Mouse (Mus musculus) neural tube, embryonic 15.5 days (tissue): Measurements from ENCODE around the gene 2900011O08Rik. TPM values are rescaled to one million over a fixed set of nuclear protein-coding genes. Genes with fewer than 3 reads are reported as not detected.

Source experiments
- ATAC-seq: fragments of 200-750 bp; cut with Nextera tagmentation; 2 replicates; pipeline ENCODE4 v1.8.0; 2017; ENCODE audit warnings: mild to moderate bottlenecking, moderate TSS enrichment, moderate library complexity; ENCODE audit not compliant: low FRiP score
- H3K27ac ChIP-seq: fragments of 300-500 bp; sonication (generic); replicated peaks from 2 replicates; pipeline ENCODE4 v1.5.1; 2015; ENCODE audit warnings: mild to moderate bottlenecking, inconsistent platforms
- H3K27me3 ChIP-seq: fragments of 300-500 bp; sonication (generic); replicated peaks from 2 replicates; pipeline ENCODE4 v1.6.1; 2015; ENCODE audit warnings: inconsistent platforms
- H3K36me3 ChIP-seq: fragments of 300-500 bp; sonication (generic); 2 replicates; pipeline ENCODE4 v1.6.1; 2015; ENCODE audit warnings: inconsistent platforms
- H3K4me1 ChIP-seq: fragments of 300-500 bp; sonication (generic); 2 replicates; pipeline ENCODE4 v1.6.1; 2015; ENCODE audit warnings: inconsistent platforms
- H3K4me2 ChIP-seq: fragments of 300-500 bp; sonication (generic); 2 replicates; pipeline ENCODE4 v1.6.1; 2015; ENCODE audit warnings: inconsistent platforms, mild to moderate bottlenecking, moderate library complexity
- H3K4me3 ChIP-seq: fragments of 300-500 bp; sonication (generic); replicated peaks from 2 replicates; pipeline ENCODE4 v1.5.1; 2015; ENCODE audit warnings: mild to moderate bottlenecking, inconsistent platforms
- H3K9ac ChIP-seq: fragments of 300-500 bp; sonication (generic); replicated peaks from 2 replicates; pipeline ENCODE4 v1.6.1; 2015; ENCODE audit warnings: mild to moderate bottlenecking, inconsistent platforms
- H3K9me3 ChIP-seq: fragments of 300-500 bp; sonication (generic); replicated peaks from 2 replicates; pipeline ENCODE4 v1.6.1; 2016; ENCODE audit warnings: inconsistent platforms
- whole genome bisulfite sequencing: fragments of 180-500 bp; shearing (Covaris S2); methylation state at CpG from one replicate; pipeline ENCODE4 v1.1.7; 2015; ENCODE audit warnings: mixed read lengths; 5-methylcytosine and 5-hydroxymethylcytosine counted together
- polyA plus RNA-seq: library from polyadenylated mRNA; unstranded; fragments of >200 nt; fragmentation: Nextera tagmentation; extraction: Ambion mirVana; gene quantifications from 2 replicates; pipeline ENCODE4 v1.2.1, GENCODE M21; 2015

The 2900011O08Rik gene
- polyA plus RNA-seq, 1 experiment from 2014 or later: 186 TPM

- Histone ChIP-seq H3K36me3 (peaks cover 82% of the 10 kb centered on the region), H3K4me1 (no peaks in the 10 kb centered on the region), H3K4me2 (no peak overlapping the region), H3K27ac (no peak overlapping the region), H3K9me3 (no peaks in the 10 kb centered on the region), H3K4me3 (no peak overlapping the region), H3K27me3 (no peaks in the 10 kb centered on the region), H3K9ac (no peak overlapping the region)
- ATAC-seq: no peak
Measured at GRCm38 (mm10) chr16:14122586-14122985, 136.2 kb downstream of the 2900011O08Rik start.

GRCm38 (mm10) chr16:14123901-14124300 lies 137.5 kb downstream of the 2900011O08Rik start:
- no peak overlapping the region for H3K4me2 ChIP-seq
- no peak overlapping the region for H3K27ac ChIP-seq
- no peak overlapping the region for H3K4me3 ChIP-seq
- H3K4me1 ChIP-seq: no peaks in the 10 kb centered on the region
- no peaks in the 10 kb centered on the region for H3K9me3 ChIP-seq
- 81% methylated on average over 2 of the region's 2 CpGs for WGBS
- no peaks in the 10 kb centered on the region for H3K27me3 ChIP-seq
- H3K9ac ChIP-seq: no peak overlapping the region
- H3K36me3 ChIP-seq: peaks cover 86% of the 10 kb centered on the region
- no peak for ATAC-seq

GRCm38 (mm10) chr16:14124709-14125108 lies 138.3 kb downstream of the 2900011O08Rik start:
- ATAC-seq: no peak
- Histone ChIP-seq H3K4me2 (no peak overlapping the region), H3K27me3 (no peaks in the 10 kb centered on the region), H3K9ac (no peak overlapping the region), H3K4me1 (no peaks in the 10 kb centered on the region), H3K4me3 (no peak overlapping the region), H3K27ac (no peak overlapping the region), H3K9me3 (no peaks in the 10 kb centered on the region), H3K36me3 (peaks cover 92% of the 10 kb centered on the region)
- WGBS: 96% methylated on average over 7 of the region's 7 CpGs

- WGBS: 97% methylated on average over 1 of the region's 1 CpGs
- H3K27me3 ChIP-seq: no peaks in the 10 kb centered on the region
- no peak overlapping the region for H3K9ac ChIP-seq
- no peak overlapping the region for H3K4me3 ChIP-seq
- H3K9me3 ChIP-seq: no peaks in the 10 kb centered on the region
- no peak overlapping the region for H3K4me2 ChIP-seq
- peaks cover 94% of the 10 kb centered on the region for H3K36me3 ChIP-seq
- no peak for ATAC-seq
- H3K27ac ChIP-seq: no peak overlapping the region
- H3K4me1 ChIP-seq: no peaks in the 10 kb centered on the region
Measured at GRCm38 (mm10) chr16:14125253-14125652, 138.8 kb downstream of the 2900011O08Rik start.

- no peaks in the 10 kb centered on the region for H3K27me3 ChIP-seq
- no peaks in the 10 kb centered on the region for H3K4me1 ChIP-seq
- H3K4me2 ChIP-seq: no peak overlapping the region
- no peak for ATAC-seq
- H3K36me3 ChIP-seq: peaks cover 90% of the 10 kb centered on the region
- H3K9ac ChIP-seq: no peak overlapping the region
- no peak overlapping the region for H3K4me3 ChIP-seq
- no peak overlapping the region for H3K27ac ChIP-seq
- no peaks in the 10 kb centered on the region for H3K9me3 ChIP-seq
Measured at GRCm38 (mm10) chr16:14128977-14129376, 142.6 kb downstream of the 2900011O08Rik start.

- Histone ChIP-seq H3K27ac (no peak overlapping the region), H3K4me2 (no peak overlapping the region), H3K36me3 (peaks cover 89% of the 10 kb centered on the region), H3K4me1 (no peaks in the 10 kb centered on the region), H3K9ac (no peak overlapping the region), H3K9me3 (no peaks in the 10 kb centered on the region), H3K4me3 (no peak overlapping the region), H3K27me3 (no peaks in the 10 kb centered on the region)
- WGBS: 92% methylated on average over 7 of the region's 7 CpGs
- no peak for ATAC-seq
Measured at GRCm38 (mm10) chr16:14130796-14131195, 144.4 kb downstream of the 2900011O08Rik start.

GRCm38 (mm10) chr16:14131376-14131775 lies 145.0 kb downstream of the 2900011O08Rik start:
- no peaks in the 10 kb centered on the region for H3K9me3 ChIP-seq
- H3K4me3 ChIP-seq: no peak overlapping the region
- no peaks in the 10 kb centered on the region for H3K4me1 ChIP-seq
- no peaks in the 10 kb centered on the region for H3K27me3 ChIP-seq
- H3K36me3 ChIP-seq: peaks cover 90% of the 10 kb centered on the region
- no peak overlapping the region for H3K27ac ChIP-seq
- WGBS: 88% methylated on average over 3 of the region's 3 CpGs
- no peak overlapping the region for H3K4me2 ChIP-seq
- no peak for ATAC-seq
- H3K9ac ChIP-seq: no peak overlapping the region

- Histone ChIP-seq H3K4me2 (no peak overlapping the region), H3K4me1 (no peaks in the 10 kb centered on the region), H3K27me3 (no peaks in the 10 kb centered on the region), H3K36me3 (peaks cover 91% of the 10 kb centered on the region), H3K9me3 (no peaks in the 10 kb centered on the region), H3K9ac (no peak overlapping the region), H3K4me3 (no peak overlapping the region), H3K27ac (no peak overlapping the region)
- no peak for ATAC-seq
- WGBS: 84% methylated on average over 5 of the region's 5 CpGs
Measured at GRCm38 (mm10) chr16:14131838-14132237, 145.4 kb downstream of the 2900011O08Rik start.

GRCm38 (mm10) chr16:14135014-14135413 lies 148.6 kb downstream of the 2900011O08Rik start:
- no peak overlapping the region for H3K27ac ChIP-seq
- no peaks in the 10 kb centered on the region for H3K9me3 ChIP-seq
- H3K4me3 ChIP-seq: no peak overlapping the region
- no peaks in the 10 kb centered on the region for H3K4me1 ChIP-seq
- H3K4me2 ChIP-seq: no peak overlapping the region
- 86% methylated on average over 2 of the region's 2 CpGs for WGBS
- H3K9ac ChIP-seq: no peak overlapping the region
- ATAC-seq: no peak
- H3K27me3 ChIP-seq: no peaks in the 10 kb centered on the region
- peaks cover 85% of the 10 kb centered on the region for H3K36me3 ChIP-seq

GRCm38 (mm10) chr16:14137976-14138561 lies 151.7 kb downstream of the 2900011O08Rik start:
- Histone ChIP-seq H3K4me2 (no peak overlapping the region), H3K9ac (no peak overlapping the region), H3K9me3 (no peaks in the 10 kb centered on the region), H3K4me1 (no peaks in the 10 kb centered on the region), H3K4me3 (no peak overlapping the region), H3K27ac (no peak overlapping the region), H3K36me3 (peaks cover 82% of the 10 kb centered on the region), H3K27me3 (no peaks in the 10 kb centered on the region)
- WGBS: 68% methylated on average over 1 of the region's 1 CpGs
- no peak for ATAC-seq

- H3K27me3 ChIP-seq: no peaks in the 10 kb centered on the region
- no peak overlapping the region for H3K9ac ChIP-seq
- no peak overlapping the region for H3K27ac ChIP-seq
- H3K36me3 ChIP-seq: peaks cover 85% of the 10 kb centered on the region
- H3K4me2 ChIP-seq: no peak overlapping the region
- no peaks in the 10 kb centered on the region for H3K4me1 ChIP-seq
- no peak for ATAC-seq
- no peaks in the 10 kb centered on the region for H3K9me3 ChIP-seq
- H3K4me3 ChIP-seq: no peak overlapping the region
Measured at GRCm38 (mm10) chr16:14139106-14139505, 152.7 kb downstream of the 2900011O08Rik start.

GRCm38 (mm10) chr16:14143298-14143697 lies 156.9 kb downstream of the 2900011O08Rik start:
- Histone ChIP-seq H3K9me3 (no peaks in the 10 kb centered on the region), H3K9ac (no peak overlapping the region), H3K4me3 (no peak overlapping the region), H3K36me3 (peaks cover 84% of the 10 kb centered on the region), H3K4me1 (no peaks in the 10 kb centered on the region), H3K27ac (no peak overlapping the region), H3K27me3 (no peaks in the 10 kb centered on the region), H3K4me2 (no peak overlapping the region)
- WGBS: 89% methylated on average over 3 of the region's 3 CpGs
- ATAC-seq: no peak

GRCm38 (mm10) chr16:14147712-14148111 lies 161.3 kb downstream of the 2900011O08Rik start:
- ATAC-seq: no peak
- no peak overlapping the region for H3K4me3 ChIP-seq
- no peaks in the 10 kb centered on the region for H3K9me3 ChIP-seq
- H3K36me3 ChIP-seq: peaks cover 74% of the 10 kb centered on the region
- H3K4me1 ChIP-seq: no peaks in the 10 kb centered on the region
- no peak overlapping the region for H3K9ac ChIP-seq
- H3K27me3 ChIP-seq: no peaks in the 10 kb centered on the region
- no peak overlapping the region for H3K4me2 ChIP-seq
- H3K27ac ChIP-seq: no peak overlapping the region
